Mouse (Mus musculus): ENCODE results near the gene Scgn.

DNA sequence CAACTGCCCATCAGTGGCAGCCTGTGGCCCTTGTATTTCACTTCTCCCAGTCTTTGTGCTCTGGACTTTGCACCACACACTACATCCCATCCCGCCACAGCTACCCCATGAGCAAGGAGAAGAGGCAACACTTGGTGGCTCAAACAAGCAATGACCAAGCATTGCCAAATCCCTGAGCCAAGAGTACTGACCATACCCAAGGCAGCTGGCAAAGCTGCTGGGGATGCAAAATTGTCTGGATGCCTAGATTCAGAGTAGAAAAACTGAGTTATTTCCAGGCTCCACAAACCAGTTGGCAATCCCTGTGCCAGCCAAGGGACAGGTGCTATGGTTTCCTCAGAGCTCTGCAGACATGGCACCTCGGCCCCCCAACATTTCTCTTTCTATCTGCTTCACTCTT, 10.1 kb upstream of the Scgn start:
- TF ChIP-seq CTCF (IDR thresholded peaks at IDR 0.05; ENCODE audit: low read depth, low read length) (no peak), POLR2AphosphoS5 (IDR thresholded peaks at IDR 0.05; ENCODE audit: insufficient replicate concordance, low read depth, low read length) (no peak), GATA1 (IDR thresholded peaks at IDR 0.05; ENCODE audit: borderline replicate concordance, low read length) (no peak), GATA2 (IDR thresholded peaks at IDR 0.05; ENCODE audit: borderline replicate concordance, low read depth, low read length) (no peak), TAL1 (conservative IDR thresholded peaks at IDR 0.05; ENCODE audit: low read depth, low read length) (no peak)
